Mouse (Mus musculus) erythroid progenitor cell, adult 5-6 weeks (primary cell): ENCODE data around the gene Kcnk3. TPM values are rescaled to one million over a fixed set of nuclear protein-coding genes. Genes with fewer than 3 reads are reported as not detected.

ENCODE experiments used
- ATAC-seq: replicated peaks from 2 replicates; pipeline ENCODE4 v1.8.0; 2016; ENCODE audit warnings: moderate number of reproducible peaks, mild to moderate bottlenecking, moderate TSS enrichment, inconsistent platforms; ENCODE audit not compliant: poor library complexity, low FRiP score, severe bottlenecking
- total RNA-seq, 2 experiments: library from RNA; stranded (forward) in 1 of 2; stranded (reverse) in 1 of 2; fragments of 150-400 nt in 1 of 2; fragments of 186-747, 209-891 nt in 1 of 2; gene quantifications; 2 replicates each; pipeline versions ENCODE4 v1.2.3 to v1.2.4; 2015 to 2017; ENCODE audit warnings: low replicate concordance in 2 of 2

Kcnk3 gene
- total RNA-seq, 2 experiments from 2014 or later, result not detected

GRCm38 (mm10) chr5:30665360-30665759 lies 77.4 kb downstream of the Kcnk3 start:
- ATAC-seq, result no peak

GRCm38 (mm10) chr5:30665968-30666367 lies 78.0 kb downstream of the Kcnk3 start:
- 0 out of 2 replicates have a peak, but pooled peaks have one; percentile 17 for ATAC-seq

GRCm38 (mm10) chr5:30666391-30667195 lies 78.6 kb downstream of the Kcnk3 start, which contains the start of gene Cenpa:
TSS of gene Cenpa (plus strand) at chr5:30666777.
- peak; percentile 92 for ATAC-seq

- ATAC-seq, result no peak
Observed at GRCm38 (mm10) chr5:30667215-30667614, 79.2 kb downstream of the Kcnk3 start.

GRCm38 (mm10) chr5:30667686-30668085 lies 79.7 kb downstream of the Kcnk3 start:
- peak; percentile 20; the same call in 1 of the 2 replicates for ATAC-seq

- no peak for ATAC-seq
Observed at GRCm38 (mm10) chr5:30668637-30669495, 80.9 kb downstream of the Kcnk3 start.

GRCm38 (mm10) chr5:30669496-30669830 lies 81.5 kb downstream of the Kcnk3 start:
- no peak for ATAC-seq

GRCm38 (mm10) chr5:30670091-30670490 lies 82.1 kb downstream of the Kcnk3 start:
- no peak for ATAC-seq

GRCm38 (mm10) chr5:30674001-30674400 lies 86.0 kb downstream of the Kcnk3 start:
- ATAC-seq, result no peak

Other genes starting within 250 kb of the Kcnk3 start
- gene Otof, start 126.2 kb upstream of the Kcnk3 start, total RNA-seq (2015; ENCODE audit: low replicate concordance), result not detected in 2 replicates
- not detected in 2 replicates for gene Otof, start 126.2 kb upstream of the Kcnk3 start, total RNA-seq (2017; ENCODE audit: low replicate concordance)
- not detected in 2 replicates for gene 1700001C02Rik, start 122.1 kb upstream of the Kcnk3 start, total RNA-seq (2015; ENCODE audit: low replicate concordance)
- not detected in 2 replicates for gene 1700001C02Rik, start 122.1 kb upstream of the Kcnk3 start, total RNA-seq (2017; ENCODE audit: low replicate concordance)
- not detected in 2 replicates for gene Cib4, start 42.3 kb upstream of the Kcnk3 start, total RNA-seq (2015; ENCODE audit: low replicate concordance)
- gene Cib4, start 42.3 kb upstream of the Kcnk3 start, total RNA-seq (2017; ENCODE audit: low replicate concordance), result not detected in 2 replicates
- gene Slc35f6, start 59.8 kb downstream of the Kcnk3 start, total RNA-seq (2015; ENCODE audit: low replicate concordance), result 9.4 and 13.4 TPM in 2 replicates
- gene Slc35f6, start 59.8 kb downstream of the Kcnk3 start, total RNA-seq (2017; ENCODE audit: low replicate concordance), result 11.2 and 16.7 TPM in 2 replicates
- 501 and 540 TPM in 2 replicates for gene Cenpa, start 78.6 kb downstream of the Kcnk3 start, total RNA-seq (2015; ENCODE audit: low replicate concordance)
- gene Cenpa, start 78.6 kb downstream of the Kcnk3 start, total RNA-seq (2017; ENCODE audit: low replicate concordance), result 370 and 444 TPM in 2 replicates
- gene Dpysl5, start 123.4 kb downstream of the Kcnk3 start, total RNA-seq (2015; ENCODE audit: low replicate concordance), result 0.36 TPM in 1 of 2 replicates, not detected in the other
- gene Dpysl5, start 123.4 kb downstream of the Kcnk3 start, total RNA-seq (2017; ENCODE audit: low replicate concordance), result not detected in 2 replicates
- gene Mapre3, start 226.5 kb downstream of the Kcnk3 start, total RNA-seq (2015; ENCODE audit: low replicate concordance), result 1.3 TPM in 1 of 2 replicates, not detected in the other
- gene Mapre3, start 226.5 kb downstream of the Kcnk3 start, total RNA-seq (2017; ENCODE audit: low replicate concordance), result 0.64 TPM in 1 of 2 replicates, not detected in the other